Mouse (Mus musculus): ENCODE data around the gene Trpc5. TPM values are rescaled to one million over a fixed set of nuclear protein-coding genes. Genes with fewer than 3 reads are reported as not detected.

Gene Trpc5
- total RNA-seq, 2 experiments from 2014 or later: not detected

DNA sequence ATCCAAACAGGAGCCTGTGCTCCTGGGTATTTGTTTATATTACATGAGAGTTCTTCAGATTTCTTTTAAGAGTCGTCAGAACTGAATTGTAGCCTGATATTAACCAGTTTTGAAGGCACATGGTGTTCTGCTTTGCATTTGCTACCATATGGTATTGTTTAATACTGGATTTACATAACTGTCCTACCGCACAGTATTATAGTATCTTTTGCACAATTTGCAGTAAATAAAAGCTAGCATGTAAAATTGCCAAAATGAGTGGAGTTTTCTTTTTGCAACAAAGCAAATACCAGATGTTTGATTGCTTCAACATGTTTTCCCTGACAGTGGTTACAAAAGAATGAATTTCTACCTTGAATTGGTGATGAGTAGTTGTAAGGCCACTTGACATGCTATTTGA is 313.8 kb downstream of the Trpc5 start:
- DNase-seq: no peak
- intact Hi-C loops (cut with DNase I): no loop called here

DNA sequence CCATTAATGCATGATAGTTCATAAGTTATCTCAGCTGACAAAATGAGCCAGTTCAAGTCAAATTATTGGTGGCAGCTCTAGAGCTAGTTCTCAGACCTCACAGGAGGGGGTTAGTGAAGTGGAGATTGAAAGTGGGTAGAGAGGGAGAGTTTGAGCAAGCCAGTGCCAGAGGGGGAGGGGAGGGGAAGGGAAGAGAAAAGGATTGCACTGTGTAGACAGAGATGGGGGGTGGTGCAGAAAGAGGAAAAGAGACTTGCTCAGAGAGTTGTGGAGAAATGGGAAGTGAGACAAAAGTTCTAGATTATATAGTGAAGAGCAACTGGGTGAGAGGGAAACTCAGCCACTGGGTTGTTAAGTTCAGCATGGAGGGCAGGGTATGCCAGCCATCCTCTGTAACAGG is 349.6 kb downstream of the Trpc5 start:
- intact Hi-C loops (cut with DNase I): no loop called here
- DNase-seq: no peak

DNA sequence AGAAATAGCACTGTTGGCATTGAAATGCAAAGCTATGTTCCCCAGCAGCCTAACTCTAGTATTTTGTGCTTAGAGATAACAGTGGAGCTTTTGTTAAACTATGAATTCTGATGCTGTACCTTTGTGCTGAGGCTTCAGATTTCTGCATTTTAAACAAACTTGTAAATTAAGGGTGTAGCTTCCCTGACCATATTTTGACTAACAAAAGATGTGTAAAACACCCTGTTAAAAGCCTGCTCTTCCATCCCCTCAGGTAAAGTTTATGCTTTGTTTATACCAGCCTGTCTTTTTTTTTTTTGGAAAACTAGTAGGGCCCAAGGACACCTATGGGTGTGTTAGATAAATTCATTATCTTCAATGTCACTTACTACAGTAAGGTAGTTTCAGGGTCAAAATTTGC is 350.0 kb downstream of the Trpc5 start:
- no peak for DNase-seq
- intact Hi-C loops (cut with DNase I): no loop called here

DNA sequence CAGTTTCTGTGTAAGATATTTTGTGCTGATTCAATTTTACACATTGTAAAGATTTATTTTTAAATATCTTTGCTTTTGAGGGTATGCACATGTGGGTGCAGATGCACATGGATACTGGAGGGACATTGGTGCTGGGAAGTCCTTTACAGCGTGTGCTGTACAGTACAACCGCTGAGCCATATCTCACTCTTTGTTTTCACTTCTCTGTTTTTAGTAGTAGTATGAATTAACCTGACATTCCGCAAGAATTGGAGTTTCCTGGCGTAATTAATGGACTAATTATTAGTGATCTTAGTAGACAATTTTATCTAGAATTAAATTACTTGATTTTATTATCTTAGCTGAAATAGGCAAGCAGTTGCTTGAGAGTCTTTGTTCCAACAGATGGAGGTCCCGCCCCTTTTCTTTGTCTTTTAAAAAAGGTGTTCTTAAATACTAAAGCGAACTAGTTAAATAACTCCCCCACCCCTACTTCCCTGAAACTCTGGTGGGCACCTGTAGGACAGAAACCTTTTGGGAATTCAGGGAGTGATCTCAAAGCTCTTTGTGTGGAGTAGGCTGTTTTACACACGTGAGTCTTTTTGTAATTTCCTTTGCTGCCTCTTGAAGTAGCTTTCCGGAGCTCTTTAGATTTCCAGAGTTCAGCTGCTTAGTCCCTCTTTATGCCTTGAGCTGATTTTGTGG is 352.5 kb downstream of the Trpc5 start:
- DNase-seq: no peak
- intact Hi-C loops (cut with DNase I): no loop called here

Other genes with a start within 250 kb of the Trpc5 start
- gene Trpc5os, start 231.6 kb downstream of the Trpc5 start, total RNA-seq (2021): not detected
- not detected for gene Rtl4, start 727 bp upstream of the Trpc5 start, total RNA-seq (2021)

Measured in gastrocnemius, postnatal 36 days (tissue).